24 mouse cellular contexts compared by ENCODE assay signal in genomic region chr14:43278146-43278545, GRCm38 (mm10). TPM values are rescaled to one million over a fixed set of nuclear protein-coding genes. Genes with fewer than 3 reads are reported as not detected.
A peak's percentile ranks its signal among the peaks of the same experiment; 100 is the strongest.
DNase-seq lines count a peak whose midpoint lies in the region; TF ChIP-seq lines count a peak whose summit lies in the region.
"Not testable (repeated sequence)": the region's sequence is repeated elsewhere in the genome, so short reads cannot be mapped to it uniquely, and the experiment has no call there.
"Had no signal": no experiment of that assay in that cellular context is flagged by ENCODE, and none has a peak within 500 bp of the region (broad histone marks: within the 10 kb centered on the region; RNA-seq: fewer than 3 reads in every experiment).

No protein-coding gene starts in this region.

- not testable (repeated sequence) for H3K4me3 ChIP-seq in kidney, adult 2 months (ENCODE audit: insufficient read depth, low read depth, low read length)

- H3K27ac ChIP-seq in kidney, adult 2 months (ENCODE audit: insufficient read depth, low read depth, low read length) = not testable (repeated sequence)

- not testable (repeated sequence) for H3K27me3 ChIP-seq in kidney, adult 2 months (replicated peaks; ENCODE audit: control insufficient read depth, insufficient read depth, low read length)

- not testable (repeated sequence) for TF ChIP-seq CTCF in kidney, adult 2 months (conservative IDR thresholded peaks at IDR 0.05; ENCODE audit: insufficient read depth, insufficient read length, low read depth, low read length)

- 78% methylated on average over 4 of the region's 4 CpGs for WGBS in kidney, adult 2 months

- not testable (repeated sequence) for TF ChIP-seq POLR2A in kidney, adult 2 months (IDR thresholded peaks at IDR 0.05; ENCODE audit: low read depth, low read length)

- DNase-seq in ZHBTc4 (ENCODE audit: low read depth, low spot score) = peak; percentile 0
- DNase-seq in gastrocnemius, adult 18-20 months (ENCODE audit: low spot score) = peak; percentile 21
- peak; percentile 20 for DNase-seq in heart, adult 8-10 months (ENCODE audit: low spot score)
- DNase-seq in kidney, adult 2 months = peak; percentile 31
- DNase-seq in kidney, postnatal 14 days = peak; percentile 17
- peak; percentile 16 for DNase-seq in lung, postnatal 10 days
- peak; percentile 10 for DNase-seq in thymus, postnatal 14 days
- DNase-seq in urinary bladder, postnatal 4 days (ENCODE audit: low spot score in 2 of 2) = peak; percentile 32 to 65

- not testable (repeated sequence) for H3K4me1 ChIP-seq in kidney, adult 2 months (ENCODE audit: control insufficient read depth, insufficient read depth, low read length)

- not testable (repeated sequence) for H3K36me3 ChIP-seq in kidney, adult 2 months (ENCODE audit: control insufficient read depth, insufficient read depth, low read length)

RNA-seq across cellular contexts. Expression of gene Gm9732, which starts 3.3 kb away (rescaled TPM):
- not detected for total RNA-seq in gastrocnemius, adult 18-20 months (2021)
- not detected for total RNA-seq in heart, adult 8-10 months (2022)
- polyA plus RNA-seq in kidney, adult 2 months (2012; rRNA removed) = 0.08 and 0.30 TPM in 2 replicates
- total RNA-seq: adrenal gland, adult 2 months; adrenal gland, postnatal 10 days; adrenal gland, postnatal 25 days; adrenal gland, postnatal 4 days; common myeloid progenitor, adult 5-6 weeks; forebrain, postnatal 0 days had no signal
- polyA plus RNA-seq: adrenal gland, adult 2 months; brain, embryonic 14.5 days; embryonic facial prominence, embryonic 12.5 days; embryonic facial prominence, embryonic 14.5 days; forebrain, embryonic 11.5 days; forebrain, embryonic 13.5 days; forebrain, embryonic 15.5 days; forebrain, postnatal 0 days had no signal

RNA-seq across cellular contexts. Expression of gene Gm8127, which starts 15.5 kb away (rescaled TPM):
- not detected for total RNA-seq in gastrocnemius, adult 18-20 months (2021)
- not detected for total RNA-seq in heart, adult 8-10 months (2022)
- not detected in 2 replicates for polyA plus RNA-seq in kidney, adult 2 months (2012; rRNA removed)
- total RNA-seq: adrenal gland, adult 2 months; adrenal gland, postnatal 10 days; adrenal gland, postnatal 25 days; adrenal gland, postnatal 4 days; CH12.LX; common myeloid progenitor, adult 5-6 weeks; forebrain, postnatal 0 days; G1E had no signal
- polyA plus RNA-seq: adrenal gland, adult 2 months; brain, embryonic 14.5 days; CD4-positive, CD25-positive, alpha-beta regulatory T cell, adult 4 months; embryonic facial prominence, embryonic 12.5 days; embryonic facial prominence, embryonic 14.5 days; forebrain, embryonic 11.5 days; forebrain, embryonic 13.5 days; forebrain, embryonic 15.5 days; forebrain, postnatal 0 days; G1E; Patski had no signal

RNA-seq across cellular contexts. Expression of gene Gm8126, which starts 19.7 kb away (rescaled TPM):
- total RNA-seq in gastrocnemius, adult 18-20 months (2021) = not detected
- total RNA-seq in heart, adult 8-10 months (2022) = not detected
- 0.39 and 0.50 TPM in 2 replicates for polyA plus RNA-seq in kidney, adult 2 months (2012; rRNA removed)
- total RNA-seq: adrenal gland, adult 2 months; adrenal gland, postnatal 25 days; common myeloid progenitor, adult 5-6 weeks; forebrain, postnatal 0 days had no signal
- polyA plus RNA-seq: adrenal gland, adult 2 months; brain, embryonic 14.5 days; CD4-positive, CD25-positive, alpha-beta regulatory T cell, adult 4 months; embryonic facial prominence, embryonic 12.5 days; embryonic facial prominence, embryonic 14.5 days; forebrain, embryonic 11.5 days; forebrain, embryonic 13.5 days; forebrain, embryonic 15.5 days; forebrain, postnatal 0 days; G1E had no signal

RNA-seq across cellular contexts. Expression of gene Gm8122, which starts 43.0 kb away (rescaled TPM):
- total RNA-seq in gastrocnemius, adult 18-20 months (2021) = not detected
- total RNA-seq in heart, adult 8-10 months (2022) = not detected
- 0.06 and 0.10 TPM in 2 replicates for polyA plus RNA-seq in kidney, adult 2 months (2012; rRNA removed)
- total RNA-seq: adrenal gland, adult 2 months; adrenal gland, postnatal 10 days; adrenal gland, postnatal 25 days; adrenal gland, postnatal 4 days; CH12.LX; common myeloid progenitor, adult 5-6 weeks; forebrain, postnatal 0 days; G1E had no signal
- polyA plus RNA-seq: adrenal gland, adult 2 months; brain, embryonic 14.5 days; CD4-positive, CD25-positive, alpha-beta regulatory T cell, adult 4 months; embryonic facial prominence, embryonic 12.5 days; embryonic facial prominence, embryonic 14.5 days; forebrain, embryonic 11.5 days; forebrain, embryonic 13.5 days; forebrain, embryonic 15.5 days; forebrain, postnatal 0 days; G1E; Patski had no signal
